Mouse (Mus musculus) bone marrow, adult 2 months (tissue): Measurements from ENCODE around the gene Mpc1. TPM values are rescaled to one million over a fixed set of nuclear protein-coding genes. Genes with fewer than 3 reads are reported as not detected.
A peak's percentile ranks its signal among the peaks of the same experiment; 100 is the strongest.
"Not testable (repeated sequence)": the region's sequence is repeated elsewhere in the genome, so short reads cannot be mapped to it uniquely, and the experiment has no call there.

ENCODE experiments used
- H3K27ac ChIP-seq: fragments of 200-500 bp; 2 replicates; pipeline ENCODE4 v1.5.1; 2012; ENCODE audit warnings: low read depth, mild to moderate bottlenecking, control low read depth, inconsistent platforms, low read length; ENCODE audit not compliant: control insufficient read depth, poor library complexity, insufficient read depth
- H3K4me1 ChIP-seq: fragments of 200-500 bp; 2 replicates; pipeline ENCODE4 v1.6.1; 2011; ENCODE audit warnings: low read length; ENCODE audit not compliant: control insufficient read depth, insufficient read depth
- H3K4me3 ChIP-seq: fragments of 200-500 bp; replicated peaks from 2 replicates; pipeline ENCODE3; 2011; ENCODE audit warnings: mild to moderate bottlenecking, low read depth, low read length, control low read depth; ENCODE audit not compliant: control insufficient read depth
- CTCF ChIP-seq: fragments of 200-500 bp; IDR thresholded peaks from 2 replicates; pipeline ENCODE4 v1.5.1; 2011; ENCODE audit warnings: low read length, control low read depth; ENCODE audit not compliant: control insufficient read depth, insufficient read depth
- POLR2A ChIP-seq: fragments of 200-500 bp; IDR thresholded peaks from 2 replicates; pipeline ENCODE4 v1.6.1; 2011; ENCODE audit warnings: low read depth, mild to moderate bottlenecking, control low read depth, low read length, borderline replicate concordance; ENCODE audit not compliant: control insufficient read depth
- WGBS: fragments of 180-500 bp; shearing (Covaris S2); methylation state at CpG from one replicate; pipeline ENCODE4 v1.1.7; 2018; 5-methylcytosine and 5-hydroxymethylcytosine counted together
- polyA plus RNA-seq: library from polyadenylated mRNA; stranded (reverse); fragments of >200 nt; gene quantifications from 2 replicates; pipeline ENCODE4 v1.2.4, GENCODE M21; 2011; ENCODE audit warnings: low replicate concordance; ENCODE audit not compliant: missing spikeins, insufficient read depth, insufficient read length

The Mpc1 gene
- polyA plus RNA-seq, 1 experiment: 40.1 TPM

- WGBS: 7% methylated on average over 7 of the region's 7 CpGs
- H3K4me1 ChIP-seq, H3K4me3 ChIP-seq, H3K27ac ChIP-seq: not testable (repeated sequence)
- peak; percentile 36 for TF ChIP-seq CTCF
Observed at GRCm38 (mm10) chr17:8264638-8265037, 18.1 kb upstream of the Mpc1 start.

- TF ChIP-seq POLR2A: no peak
- no peak for TF ChIP-seq CTCF
- peaks cover 3% of the 10 kb centered on the region; the same call in 1 of the 2 replicates for H3K4me1 ChIP-seq
- no peak overlapping the region for H3K27ac ChIP-seq
- H3K4me3 ChIP-seq: no peak overlapping the region
- WGBS: 23% methylated on average over 6 of the region's 6 CpGs
Observed at GRCm38 (mm10) chr17:8272054-8272749, 10.5 kb upstream of the Mpc1 start.

GRCm38 (mm10) chr17:8272951-8273350 is 9.8 kb upstream of the Mpc1 start:
- 49% methylated on average over 6 of the region's 6 CpGs for WGBS
- no peak overlapping the region for H3K4me3 ChIP-seq
- peaks cover 3% of the 10 kb centered on the region; the same call in 1 of the 2 replicates for H3K4me1 ChIP-seq
- TF ChIP-seq CTCF: no peak
- no peak for TF ChIP-seq POLR2A
- H3K27ac ChIP-seq: no peak overlapping the region

- peak overlapping the region; percentile 22 for H3K27ac ChIP-seq
- WGBS: 46% methylated on average over 4 of the region's 4 CpGs
- H3K4me1 ChIP-seq: peaks cover 3% of the 10 kb centered on the region; the same call in 1 of the 2 replicates
- TF ChIP-seq POLR2A (no peak), CTCF (no peak)
- H3K4me3 ChIP-seq: no peak overlapping the region
Observed at GRCm38 (mm10) chr17:8276071-8276470, 6.6 kb upstream of the Mpc1 start.

GRCm38 (mm10) chr17:8276680-8277079 is 6.0 kb upstream of the Mpc1 start:
- H3K4me3 ChIP-seq: no peak overlapping the region
- peaks cover 3% of the 10 kb centered on the region; the same call in 1 of the 2 replicates for H3K4me1 ChIP-seq
- 36% methylated on average over 7 of the region's 7 CpGs for WGBS
- peak overlapping the region; percentile 54; the same call in 1 of the 2 replicates for H3K27ac ChIP-seq
- TF ChIP-seq POLR2A (no peak), CTCF (no peak)

GRCm38 (mm10) chr17:8277266-8277665 is 5.4 kb upstream of the Mpc1 start:
- Histone ChIP-seq H3K27ac (no peak overlapping the region), H3K4me1 (peaks cover 3% of the 10 kb centered on the region; the same call in 1 of the 2 replicates), H3K4me3 (no peak overlapping the region)
- WGBS: 89% methylated on average over 3 of the region's 3 CpGs
- TF ChIP-seq POLR2A: no peak
- TF ChIP-seq CTCF: no peak

- TF ChIP-seq POLR2A (no peak), CTCF (no peak)
- Histone ChIP-seq H3K4me1 (no peaks in the 10 kb centered on the region; the same call in 1 of the 2 replicates), H3K4me3 (no peak overlapping the region), H3K27ac (no peak overlapping the region)
- 86% methylated on average over 3 of the region's 3 CpGs for WGBS
Observed at GRCm38 (mm10) chr17:8278356-8278755, 4.3 kb upstream of the Mpc1 start.

GRCm38 (mm10) chr17:8283526-8284253 is 986 bp downstream of the Mpc1 start:
- under 1% methylated on average over 77 of the region's 77 CpGs for WGBS
- Histone ChIP-seq H3K27ac (peak overlapping the region; percentile 79), H3K4me1 (no peaks in the 10 kb centered on the region; the same call in 1 of the 2 replicates), H3K4me3 (peak overlapping the region; percentile 86)
- TF ChIP-seq POLR2A (peak; percentile 89), CTCF (no peak)
